Comparison of ENCODE assay signal across 18 mouse cellular contexts in the genomic region with DNA sequence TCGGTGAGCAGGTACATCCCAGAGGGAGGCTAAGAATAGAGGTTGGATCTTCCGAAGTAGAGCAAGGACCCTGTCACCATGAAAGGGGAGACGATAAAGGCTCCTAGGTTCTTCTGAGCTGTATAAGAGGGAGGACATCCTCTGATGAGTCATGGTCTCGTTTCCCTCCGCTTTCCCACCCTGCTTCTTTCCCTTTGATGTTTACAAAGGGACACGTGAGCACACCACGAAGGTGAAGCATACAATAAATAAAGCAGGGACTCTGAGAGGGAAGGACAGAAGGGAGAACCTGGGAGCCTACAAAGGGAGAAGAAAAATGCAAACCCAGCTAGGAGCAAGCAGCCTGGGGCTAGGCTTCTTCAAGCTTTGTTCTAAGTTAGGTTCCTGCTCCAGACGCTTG. TPM values are rescaled to one million over a fixed set of nuclear protein-coding genes. Genes with fewer than 3 reads are reported as not detected.
DNase-seq lines count a peak whose midpoint lies in the region; ATAC-seq and TF ChIP-seq lines count a peak whose summit lies in the region.
"Had no signal": no experiment of that assay in that cellular context is flagged by ENCODE, and none has a peak within 500 bp of the region (broad histone marks: within the 10 kb centered on the region; RNA-seq: fewer than 3 reads in every experiment).

No protein-coding gene starts in this region.

- H3K27ac ChIP-seq in forebrain, embryonic 10.5 days, result 0 out of 2 replicates have a peak overlapping the region, but pooled peaks have one; percentile 0
- no peak overlapping the region for H3K27ac ChIP-seq in forebrain, embryonic 12.5 days
- peak overlapping the region; percentile 23; the same call in 1 of the 2 replicates for H3K27ac ChIP-seq in kidney, embryonic 15.5 days
- H3K27ac ChIP-seq in spleen, adult 2 months (ENCODE audit: insufficient read depth, low read length), result peak overlapping the region; percentile 29; the same call in 1 of the 2 replicates
- H3K27ac ChIP-seq: forebrain, embryonic 15.5 days; heart, embryonic 15.5 days; hindbrain, embryonic 15.5 days; neural tube, embryonic 12.5 days had no signal

- no peak for TF ChIP-seq POLR2A in spleen, adult 2 months (IDR thresholded peaks at IDR 0.05; ENCODE audit: low read depth, low read length)

- H3K4me3 ChIP-seq in forebrain, embryonic 10.5 days, result no peak overlapping the region
- H3K4me3 ChIP-seq in forebrain, embryonic 12.5 days (replicated peaks), result no peak overlapping the region
- H3K4me3 ChIP-seq in kidney, embryonic 15.5 days (replicated peaks), result no peak overlapping the region
- H3K4me3 ChIP-seq in spleen, adult 2 months (ENCODE audit: extremely low read depth, insufficient read depth, insufficient read length), result no peak overlapping the region
- H3K4me3 ChIP-seq: forebrain, embryonic 15.5 days; heart, embryonic 15.5 days; hindbrain, embryonic 15.5 days; neural tube, embryonic 12.5 days had no signal

- H3K27me3 ChIP-seq in forebrain, embryonic 10.5 days (ENCODE audit: poor library complexity, severe bottlenecking), result no peaks in the 10 kb centered on the region
- H3K27me3 ChIP-seq in forebrain, embryonic 12.5 days, result no peaks in the 10 kb centered on the region
- no peaks in the 10 kb centered on the region for H3K27me3 ChIP-seq in kidney, embryonic 15.5 days
- H3K27me3 ChIP-seq in spleen, adult 2 months (ENCODE audit: control insufficient read depth, insufficient read depth, low read length), result no peaks in the 10 kb centered on the region
- H3K27me3 ChIP-seq: forebrain, embryonic 15.5 days; heart, embryonic 15.5 days; hindbrain, embryonic 15.5 days; neural tube, embryonic 12.5 days had no signal

- WGBS in forebrain, embryonic 10.5 days, result 79% methylated on average over 8 of the region's 8 CpGs
- WGBS in forebrain, embryonic 12.5 days, result 78% methylated on average over 8 of the region's 8 CpGs
- 29% methylated on average over 8 of the region's 8 CpGs for WGBS in kidney, embryonic 15.5 days
- WGBS in spleen, adult 2 months, result 44% methylated on average over 8 of the region's 8 CpGs

- DNase-seq in forebrain, embryonic 10.5 days (ENCODE audit: extremely low spot score, low spot score), result no peak
- DNase-seq in kidney, postnatal 36 days, result no peak
- DNase-seq in spleen, adult 2 months (ENCODE audit: low read depth in 1 of 2, low spot score in 2 of 2), result no peak
- DNase-seq in spleen, adult 12 weeks (ENCODE audit: low spot score), result no peak
- peak; percentile 5 for DNase-seq in yolk sac, embryonic 10.5 days (ENCODE audit: low spot score)
- DNase-seq in cerebellum, adult 18-20 months, result no peak
- DNase-seq: adrenal gland, postnatal 25 days; cerebellum, postnatal 36 days; gastrocnemius, postnatal 14 days; kidney, postnatal 14 days had no signal

- ATAC-seq in forebrain, embryonic 12.5 days (ENCODE audit: low FRiP score), result no peak
- no peak; the same call in 1 of the 2 replicates for ATAC-seq in kidney, embryonic 15.5 days (replicated peaks; ENCODE audit: low FRiP score)
- ATAC-seq: forebrain, embryonic 15.5 days; midbrain, embryonic 16.5 days had no signal

- H3K4me2 ChIP-seq in forebrain, embryonic 12.5 days, result no peak overlapping the region
- H3K4me2 ChIP-seq in kidney, embryonic 15.5 days, result no peak overlapping the region
- H3K4me2 ChIP-seq: forebrain, embryonic 15.5 days; heart, embryonic 15.5 days; hindbrain, embryonic 15.5 days; liver, embryonic 11.5 days; neural tube, embryonic 12.5 days had no signal

- no peaks in the 10 kb centered on the region for H3K36me3 ChIP-seq in forebrain, embryonic 10.5 days (replicated peaks)
- no peaks in the 10 kb centered on the region for H3K36me3 ChIP-seq in forebrain, embryonic 12.5 days (replicated peaks)
- H3K36me3 ChIP-seq in kidney, embryonic 15.5 days, result no peaks in the 10 kb centered on the region
- H3K36me3 ChIP-seq in spleen, adult 2 months (ENCODE audit: control insufficient read depth, insufficient read depth, low read length), result no peaks in the 10 kb centered on the region
- H3K36me3 ChIP-seq: forebrain, embryonic 15.5 days; heart, embryonic 15.5 days; hindbrain, embryonic 15.5 days; neural tube, embryonic 12.5 days had no signal

- no peak for TF ChIP-seq CTCF in spleen, adult 2 months (IDR thresholded peaks at IDR 0.05; ENCODE audit: extremely low read depth, insufficient read depth, insufficient read length, insufficient replicate concordance)

- H3K9ac ChIP-seq in forebrain, embryonic 12.5 days, result no peak overlapping the region
- no peak overlapping the region for H3K9ac ChIP-seq in kidney, embryonic 15.5 days
- H3K9ac ChIP-seq: forebrain, embryonic 15.5 days; heart, embryonic 15.5 days; hindbrain, embryonic 15.5 days; neural tube, embryonic 12.5 days had no signal

- no peaks in the 10 kb centered on the region for H3K9me3 ChIP-seq in forebrain, embryonic 10.5 days
- no peaks in the 10 kb centered on the region for H3K9me3 ChIP-seq in forebrain, embryonic 12.5 days
- H3K9me3 ChIP-seq in kidney, embryonic 15.5 days (replicated peaks), result no peaks in the 10 kb centered on the region
- H3K9me3 ChIP-seq: forebrain, embryonic 15.5 days; heart, embryonic 15.5 days; hindbrain, embryonic 15.5 days; neural tube, embryonic 12.5 days had no signal

- H3K4me1 ChIP-seq in forebrain, embryonic 10.5 days, result peaks cover 8% of the 10 kb centered on the region; the same call in 1 of the 2 replicates
- H3K4me1 ChIP-seq in forebrain, embryonic 12.5 days, result no peaks in the 10 kb centered on the region
- H3K4me1 ChIP-seq in kidney, embryonic 15.5 days, result peaks cover 22% of the 10 kb centered on the region
- H3K4me1 ChIP-seq in spleen, adult 2 months (ENCODE audit: control insufficient read depth, insufficient read depth, insufficient read length), result no peaks in the 10 kb centered on the region
- H3K4me1 ChIP-seq: forebrain, embryonic 15.5 days; hindbrain, embryonic 15.5 days; neural tube, embryonic 12.5 days had no signal

RNA-seq across cellular contexts. Expression of gene Map4k3, which starts 26.3 kb away (rescaled TPM):
- 13.9 and 15.9 TPM in 2 replicates for polyA plus RNA-seq in forebrain, embryonic 10.5 days (2016; fragmentation: Nextera tagmentation; extraction: Ambion mirVana)
- 29.4 and 34.1 TPM in 2 replicates for polyA plus RNA-seq in forebrain, embryonic 12.5 days (2016; fragmentation: Nextera tagmentation; extraction: Ambion mirVana)
- polyA plus RNA-seq in kidney, embryonic 15.5 days (2015; fragmentation: Nextera tagmentation; extraction: Ambion mirVana), result 24.0 and 25.2 TPM in 2 replicates
- polyA plus RNA-seq in spleen, adult 2 months (2012; rRNA removed), result 4.3 and 5.4 TPM in 2 replicates
